Mouse (Mus musculus) right cerebral cortex, postnatal 4 days (tissue): ENCODE data around the gene Cfap54.
A peak's percentile ranks its signal among the peaks of the same experiment; 100 is the strongest.

Experiments used
- DNase-seq: peaks from one replicate; pipeline ENCODE4 v3.0.0-alpha.2; 2022

Cfap54 gene

GRCm38 (mm10) chr10:93081133-93081779 is at the start of gene Cfap54:
Cfap54 (minus strand) TSS chr10:93081618.
- DNase-seq = peak; percentile 88

GRCm38 (mm10) chr10:93130456-93130940 is 49.1 kb upstream of the Cfap54 start:
- DNase-seq = no peak

- DNase-seq = no peak
These were observed 48.6 kb upstream of the Cfap54 start for GRCm38 (mm10) chr10:93129904-93130455.

- DNase-seq = no peak
These were observed 47.9 kb upstream of the Cfap54 start for GRCm38 (mm10) chr10:93129345-93129744.

GRCm38 (mm10) chr10:93128566-93128965 is 47.1 kb upstream of the Cfap54 start:
- DNase-seq = no peak

- no peak for DNase-seq
These were observed 44.6 kb upstream of the Cfap54 start for GRCm38 (mm10) chr10:93126025-93126424.

GRCm38 (mm10) chr10:93123957-93124613 is 42.7 kb upstream of the Cfap54 start:
- DNase-seq = no peak

- no peak for DNase-seq
These were observed 41.9 kb upstream of the Cfap54 start for GRCm38 (mm10) chr10:93123310-93123709.

- no peak for DNase-seq
These were observed 41.2 kb upstream of the Cfap54 start for GRCm38 (mm10) chr10:93122399-93123184.

- DNase-seq = no peak
These were observed 39.9 kb upstream of the Cfap54 start for GRCm38 (mm10) chr10:93121262-93121860.

GRCm38 (mm10) chr10:93119809-93120208 is 38.4 kb upstream of the Cfap54 start:
- peak; percentile 46 for DNase-seq

GRCm38 (mm10) chr10:93116636-93117035 is 35.2 kb upstream of the Cfap54 start:
- DNase-seq = no peak

- no peak for DNase-seq
These were observed 34.3 kb upstream of the Cfap54 start for GRCm38 (mm10) chr10:93115743-93116142.

- no peak for DNase-seq
These were observed 33.4 kb upstream of the Cfap54 start for GRCm38 (mm10) chr10:93114782-93115181.

GRCm38 (mm10) chr10:93113968-93114367 is 32.5 kb upstream of the Cfap54 start:
- DNase-seq = no peak

GRCm38 (mm10) chr10:93112021-93112420 is 30.6 kb upstream of the Cfap54 start:
- DNase-seq = no peak

GRCm38 (mm10) chr10:93111412-93111811 is 30.0 kb upstream of the Cfap54 start:
- DNase-seq = no peak

- DNase-seq = no peak
These were observed 23.9 kb upstream of the Cfap54 start for GRCm38 (mm10) chr10:93105358-93105757.

GRCm38 (mm10) chr10:93104357-93104756 is 22.9 kb upstream of the Cfap54 start:
- DNase-seq = no peak

- DNase-seq = no peak
These were observed 22.3 kb upstream of the Cfap54 start for GRCm38 (mm10) chr10:93103676-93104075.

GRCm38 (mm10) chr10:93102321-93102720 is 20.9 kb upstream of the Cfap54 start:
- DNase-seq = no peak

- DNase-seq = no peak
These were observed 16.9 kb upstream of the Cfap54 start for GRCm38 (mm10) chr10:93098211-93098805.
